Mouse (Mus musculus) embryonic fibroblast, embryonic 13.5 days (primary cell): Measurements from ENCODE around the gene Syce3.

ENCODE experiments used
- CTCF ChIP-seq: IDR thresholded peaks from 2 replicates; pipeline ENCODE4 v1.5.1; 2011; ENCODE audit warnings: mild to moderate bottlenecking, control low read depth, low read length, moderate library complexity, borderline replicate concordance; ENCODE audit not compliant: insufficient read depth
- POLR2A ChIP-seq: IDR thresholded peaks from 2 replicates; pipeline ENCODE4 v1.6.1; 2011; ENCODE audit warnings: low read depth, mild to moderate bottlenecking, control low read depth, low read length, moderate library complexity

DNA sequence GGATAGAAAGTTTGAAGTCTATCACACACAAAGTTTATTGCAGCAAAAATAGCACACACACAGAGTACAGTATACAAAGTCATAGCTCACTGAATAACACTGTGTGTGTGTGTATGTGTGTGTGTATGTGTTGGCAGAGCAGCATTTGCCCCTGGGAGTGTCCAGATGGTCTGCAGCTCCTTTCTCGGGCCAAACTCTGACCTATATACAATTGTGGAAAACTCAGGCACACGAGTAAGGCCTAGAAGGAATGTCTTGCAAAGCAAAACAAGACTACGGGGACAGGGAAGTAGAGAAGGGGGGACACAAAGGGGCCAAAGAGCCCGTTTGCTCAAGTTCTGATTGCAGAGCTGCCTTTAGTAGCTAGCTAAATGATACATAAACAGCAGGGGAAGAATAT, 22.6 kb upstream of the Syce3 start:
- TF ChIP-seq POLR2A (no peak), CTCF (no peak)
